Mouse (Mus musculus) embryonic facial prominence, embryonic 13.5 days (tissue): ENCODE measurements at regions not wholly inside any gene's neighbourhood (a gene's known extent, or its start where the extent isn't known, plus 50 kb on each side); places are given as distances from the start of the nearest gene placed in this dataset.

Experiments
- ATAC-seq: fragments of 200-750 bp; cut with Nextera tagmentation; 2 replicates; pipeline ENCODE4 v1.8.0; 2017; ENCODE audit warnings: low read depth; ENCODE audit not compliant: insufficient number of reproducible peaks, insufficient read depth, low FRiP score, low TSS enrichment
- H3K27ac ChIP-seq: fragments of 300-500 bp; sonication (generic); 2 replicates; pipeline ENCODE4 v1.5.1; 2015; ENCODE audit warnings: moderate library complexity, mild to moderate bottlenecking, inconsistent platforms
- H3K27me3 ChIP-seq: fragments of 300-500 bp; sonication (generic); 2 replicates; pipeline ENCODE4 v1.6.1; 2015; ENCODE audit warnings: mild to moderate bottlenecking, inconsistent platforms
- H3K36me3 ChIP-seq: fragments of 300-500 bp; sonication (generic); 2 replicates; pipeline ENCODE4 v1.6.1; 2015; ENCODE audit warnings: mild to moderate bottlenecking, inconsistent platforms
- H3K4me1 ChIP-seq: fragments of 300-500 bp; sonication (generic); 2 replicates; pipeline ENCODE4 v1.6.1; 2015; ENCODE audit warnings: inconsistent platforms
- H3K4me2 ChIP-seq: fragments of 300-500 bp; sonication (generic); 2 replicates; pipeline ENCODE4 v1.6.1; 2015; ENCODE audit warnings: moderate library complexity, mild to moderate bottlenecking, inconsistent platforms
- H3K4me3 ChIP-seq: fragments of 300-500 bp; sonication (generic); 2 replicates; pipeline ENCODE4 v1.5.1; 2015; ENCODE audit warnings: mild to moderate bottlenecking, inconsistent platforms
- H3K9ac ChIP-seq: fragments of 300-500 bp; sonication (generic); 2 replicates; pipeline ENCODE4 v1.6.1; 2015; ENCODE audit warnings: mild to moderate bottlenecking, inconsistent platforms
- H3K9me3 ChIP-seq: fragments of 300-500 bp; sonication (generic); 2 replicates; pipeline ENCODE4 v1.6.1; 2016; ENCODE audit warnings: inconsistent platforms
- WGBS: fragments of 180-500 bp; shearing (Covaris S2); methylation state at CpG from one replicate; pipeline ENCODE4 v1.1.7; 2015; ENCODE audit warnings: mixed read lengths; 5-methylcytosine and 5-hydroxymethylcytosine counted together

- Histone ChIP-seq H3K9me3 (no peaks in the 10 kb centered on the region), H3K36me3 (no peaks in the 10 kb centered on the region), H3K4me3 (no peak overlapping the region), H3K27me3 (no peaks in the 10 kb centered on the region), H3K4me2 (no peak overlapping the region), H3K27ac (peak overlapping the region; percentile 48; the same call in 1 of the 2 replicates), H3K4me1 (peaks cover 46% of the 10 kb centered on the region), H3K9ac (no peak overlapping the region)
- no peak for ATAC-seq
- WGBS, result 28% methylated on average over 8 of the region's 8 CpGs
Observed at GRCm38 (mm10) chr12:107724467-107724866, 236.0 kb downstream of the 3110018I06Rik start.

- H3K9me3 ChIP-seq, result no peaks in the 10 kb centered on the region
- H3K27me3 ChIP-seq, result no peaks in the 10 kb centered on the region
- 48% methylated on average over 6 of the region's 6 CpGs for WGBS
- H3K4me3 ChIP-seq, result no peak overlapping the region
- H3K36me3 ChIP-seq, result no peaks in the 10 kb centered on the region
- no peak overlapping the region for H3K4me2 ChIP-seq
- ATAC-seq, result 0 out of 2 replicates have a peak, but pooled peaks have one; percentile 32
- peak overlapping the region; percentile 49; the same call in 1 of the 2 replicates for H3K27ac ChIP-seq
- H3K9ac ChIP-seq, result no peak overlapping the region
- peaks cover 26% of the 10 kb centered on the region for H3K4me1 ChIP-seq
Observed at GRCm38 (mm10) chr12:107728865-107729264, 240.4 kb downstream of the 3110018I06Rik start.

- Histone ChIP-seq H3K36me3 (no peaks in the 10 kb centered on the region), H3K27ac (peak overlapping the region; percentile 49; the same call in 1 of the 2 replicates), H3K4me2 (no peak overlapping the region), H3K27me3 (no peaks in the 10 kb centered on the region), H3K4me1 (peaks cover 22% of the 10 kb centered on the region), H3K9me3 (no peaks in the 10 kb centered on the region), H3K4me3 (no peak overlapping the region), H3K9ac (0 out of 2 replicates have a peak overlapping the region, but pooled peaks have one; percentile 27)
- WGBS, result 62% methylated on average over 11 of the region's 11 CpGs
- ATAC-seq, result no peak
Observed at GRCm38 (mm10) chr12:107729301-107729700, 240.9 kb downstream of the 3110018I06Rik start.

- Histone ChIP-seq H3K27me3 (no peaks in the 10 kb centered on the region), H3K4me2 (no peak overlapping the region), H3K9ac (no peak overlapping the region), H3K4me3 (no peak overlapping the region), H3K36me3 (no peaks in the 10 kb centered on the region), H3K9me3 (no peaks in the 10 kb centered on the region), H3K27ac (no peak overlapping the region), H3K4me1 (peaks cover 18% of the 10 kb centered on the region)
- ATAC-seq, result no peak
- 78% methylated on average over 4 of the region's 4 CpGs for WGBS
Observed at GRCm38 (mm10) chr12:107730940-107731339, 242.5 kb downstream of the 3110018I06Rik start.

GRCm38 (mm10) chr12:107734536-107734935 lies 246.1 kb downstream of the 3110018I06Rik start:
- no peaks in the 10 kb centered on the region for H3K9me3 ChIP-seq
- WGBS, result 83% methylated on average over 6 of the region's 6 CpGs
- ATAC-seq, result no peak
- no peak overlapping the region for H3K27ac ChIP-seq
- no peaks in the 10 kb centered on the region for H3K4me1 ChIP-seq
- H3K9ac ChIP-seq, result no peak overlapping the region
- no peak overlapping the region for H3K4me3 ChIP-seq
- no peaks in the 10 kb centered on the region for H3K27me3 ChIP-seq
- no peak overlapping the region for H3K4me2 ChIP-seq
- H3K36me3 ChIP-seq, result no peaks in the 10 kb centered on the region

GRCm38 (mm10) chr12:107742641-107743040 lies 254.2 kb downstream of the 3110018I06Rik start:
- peaks cover 19% of the 10 kb centered on the region for H3K4me1 ChIP-seq
- no peak overlapping the region for H3K27ac ChIP-seq
- H3K9ac ChIP-seq, result no peak overlapping the region
- WGBS, result 65% methylated on average over 13 of the region's 13 CpGs
- H3K36me3 ChIP-seq, result no peaks in the 10 kb centered on the region
- H3K9me3 ChIP-seq, result no peaks in the 10 kb centered on the region
- no peaks in the 10 kb centered on the region for H3K27me3 ChIP-seq
- no peak overlapping the region for H3K4me3 ChIP-seq
- no peak for ATAC-seq
- peak overlapping the region; percentile 28 for H3K4me2 ChIP-seq

- no peak for ATAC-seq
- H3K27me3 ChIP-seq, result no peaks in the 10 kb centered on the region
- no peak overlapping the region for H3K9ac ChIP-seq
- H3K4me1 ChIP-seq, result peaks cover 40% of the 10 kb centered on the region
- 89% methylated on average over 8 of the region's 8 CpGs for WGBS
- no peak overlapping the region for H3K27ac ChIP-seq
- H3K9me3 ChIP-seq, result no peaks in the 10 kb centered on the region
- H3K36me3 ChIP-seq, result no peaks in the 10 kb centered on the region
- H3K4me2 ChIP-seq, result no peak overlapping the region
- no peak overlapping the region for H3K4me3 ChIP-seq
Observed at GRCm38 (mm10) chr12:107744822-107745221, 256.4 kb downstream of the 3110018I06Rik start.

GRCm38 (mm10) chr12:107748481-107749380 lies 254.7 kb downstream of the Bcl11b start:
- no peaks in the 10 kb centered on the region for H3K36me3 ChIP-seq
- H3K4me1 ChIP-seq, result peaks cover 49% of the 10 kb centered on the region
- no peak overlapping the region for H3K4me3 ChIP-seq
- H3K27ac ChIP-seq, result peak overlapping the region; percentile 52
- no peak overlapping the region for H3K4me2 ChIP-seq
- no peaks in the 10 kb centered on the region for H3K9me3 ChIP-seq
- no peak overlapping the region for H3K9ac ChIP-seq
- ATAC-seq, result no peak
- H3K27me3 ChIP-seq, result no peaks in the 10 kb centered on the region
- WGBS, result 29% methylated on average over 18 of the region's 18 CpGs

GRCm38 (mm10) chr12:107749381-107750085 lies 253.9 kb downstream of the Bcl11b start:
- 57% methylated on average over 11 of the region's 11 CpGs for WGBS
- H3K4me1 ChIP-seq, result peaks cover 54% of the 10 kb centered on the region
- H3K27me3 ChIP-seq, result no peaks in the 10 kb centered on the region
- no peaks in the 10 kb centered on the region for H3K36me3 ChIP-seq
- 0 out of 2 replicates have a peak overlapping the region, but pooled peaks have one; percentile 28 for H3K27ac ChIP-seq
- H3K9ac ChIP-seq, result no peak overlapping the region
- H3K4me2 ChIP-seq, result no peak overlapping the region
- H3K4me3 ChIP-seq, result no peak overlapping the region
- H3K9me3 ChIP-seq, result no peaks in the 10 kb centered on the region
- no peak for ATAC-seq

GRCm38 (mm10) chr12:107750285-107750927 lies 253.0 kb downstream of the Bcl11b start:
- Histone ChIP-seq H3K9ac (no peak overlapping the region), H3K9me3 (no peaks in the 10 kb centered on the region), H3K36me3 (no peaks in the 10 kb centered on the region), H3K27me3 (no peaks in the 10 kb centered on the region), H3K27ac (no peak overlapping the region), H3K4me2 (no peak overlapping the region), H3K4me1 (peaks cover 61% of the 10 kb centered on the region), H3K4me3 (no peak overlapping the region)
- 87% methylated on average over 8 of the region's 8 CpGs for WGBS
- ATAC-seq, result no peak

- H3K27ac ChIP-seq, result no peak overlapping the region
Observed at GRCm38 (mm10) chr12:107752126-107752525, 251.3 kb downstream of the Bcl11b start.

More at GRCm38 (mm10) chr12:107752126-107752525, 251.3 kb downstream of the Bcl11b start:
- Histone ChIP-seq H3K9me3 (no peaks in the 10 kb centered on the region), H3K9ac (no peak overlapping the region), H3K4me1 (peaks cover 66% of the 10 kb centered on the region), H3K36me3 (no peaks in the 10 kb centered on the region), H3K27me3 (no peaks in the 10 kb centered on the region), H3K4me3 (no peak overlapping the region), H3K4me2 (no peak overlapping the region)
- ATAC-seq, result no peak
- 55% methylated on average over 7 of the region's 7 CpGs for WGBS
